Mouse (Mus musculus) liver, embryonic 12.5 days (tissue): Measurements from ENCODE around the gene Hhipl1. TPM values are rescaled to one million over a fixed set of nuclear protein-coding genes. Genes with fewer than 3 reads are reported as not detected.

Source experiments
- ATAC-seq: fragments of 200-750 bp; cut with Nextera tagmentation; 2 replicates; pipeline ENCODE4 v1.8.0; 2017; ENCODE audit warnings: moderate number of reproducible peaks, mild to moderate bottlenecking, moderate library complexity
- H3K27ac ChIP-seq: fragments of 300-500 bp; sonication (generic); 2 replicates; pipeline ENCODE4 v1.5.1; 2016; ENCODE audit warnings: mild to moderate bottlenecking
- H3K27me3 ChIP-seq: fragments of 300-500 bp; sonication (generic); replicated peaks from 2 replicates; pipeline ENCODE4 v1.6.1; 2016; ENCODE audit warnings: mild to moderate bottlenecking, moderate library complexity
- H3K36me3 ChIP-seq: fragments of 300-500 bp; sonication (generic); 2 replicates; pipeline ENCODE4 v1.6.1; 2016; ENCODE audit warnings: mild to moderate bottlenecking, moderate library complexity
- H3K4me1 ChIP-seq: fragments of 300-500 bp; sonication (generic); 2 replicates; pipeline ENCODE4 v1.6.1; 2016
- H3K4me2 ChIP-seq: fragments of 300-500 bp; sonication (generic); 2 replicates; pipeline ENCODE4 v1.6.1; 2016; ENCODE audit warnings: mild to moderate bottlenecking, moderate library complexity
- H3K4me3 ChIP-seq: fragments of 300-500 bp; sonication (generic); 2 replicates; pipeline ENCODE4 v1.5.1; 2016; ENCODE audit warnings: mild to moderate bottlenecking, moderate library complexity
- H3K9ac ChIP-seq: fragments of 300-500 bp; sonication (generic); 2 replicates; pipeline ENCODE4 v1.6.1; 2016; ENCODE audit warnings: mild to moderate bottlenecking, moderate library complexity
- H3K9me3 ChIP-seq: fragments of 300-500 bp; sonication (generic); replicated peaks from 2 replicates; pipeline ENCODE4 v1.6.1; 2016; ENCODE audit warnings: mild to moderate bottlenecking, moderate library complexity
- WGBS: fragments of 180-500 bp; shearing (Covaris S2); methylation state at CpG from one replicate; pipeline ENCODE4 v1.1.7; 2016; ENCODE audit not compliant: insufficient replicate concordance; 5-methylcytosine and 5-hydroxymethylcytosine counted together
- polyA plus RNA-seq: library from polyadenylated mRNA; unstranded; fragments of >200 nt; fragmentation: Nextera tagmentation; extraction: Ambion mirVana; gene quantifications from 2 replicates; pipeline ENCODE4 v1.2.1, GENCODE M21; 2016

Hhipl1 gene
- polyA plus RNA-seq, 1 experiment from 2014 or later = 0.07 TPM

- Histone ChIP-seq H3K4me2 (no peak overlapping the region; the same call in 1 of the 2 replicates), H3K27me3 (peaks cover 73% of the 10 kb centered on the region), H3K4me1 (no peaks in the 10 kb centered on the region), H3K4me3 (no peak overlapping the region), H3K9me3 (no peaks in the 10 kb centered on the region), H3K9ac (no peak overlapping the region), H3K27ac (no peak overlapping the region), H3K36me3 (no peaks in the 10 kb centered on the region)
- 14% methylated on average over 37 of the region's 37 CpGs for WGBS
- no peak for ATAC-seq
Measured at GRCm38 (mm10) chr12:108318499-108318898, 12.4 kb downstream of the Hhipl1 start.

GRCm38 (mm10) chr12:108320096-108320495, 14.0 kb downstream of the Hhipl1 start:
- 10% methylated on average over 8 of the region's 8 CpGs for WGBS

DNA sequence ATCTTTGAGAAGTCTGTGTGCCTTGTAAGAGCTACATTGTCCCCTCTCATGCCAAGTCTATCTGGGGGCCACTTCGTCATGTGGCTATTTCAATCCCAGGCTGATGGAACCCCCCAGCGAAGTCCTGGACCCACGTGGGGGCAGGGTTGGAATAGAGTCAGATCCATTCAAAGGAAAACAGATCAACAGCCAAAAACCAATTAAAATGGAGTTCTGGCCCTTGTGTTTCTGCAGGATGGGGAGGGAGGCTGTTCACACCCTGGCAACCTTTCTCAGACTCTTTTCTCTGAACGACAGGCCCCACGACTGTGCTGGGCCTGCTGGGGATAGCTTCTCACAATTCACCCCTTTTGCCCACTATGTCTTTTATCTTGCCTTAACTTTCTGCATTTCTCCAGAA, 20.3 kb downstream of the Hhipl1 start:
- 40% methylated on average over 5 of the region's 5 CpGs for WGBS

More at GRCm38 (mm10) chr12:108320096-108320495, 14.0 kb downstream of the Hhipl1 start:
- Histone ChIP-seq H3K36me3 (no peaks in the 10 kb centered on the region), H3K4me3 (no peak overlapping the region), H3K27me3 (peaks cover 69% of the 10 kb centered on the region), H3K9ac (no peak overlapping the region), H3K4me1 (no peaks in the 10 kb centered on the region), H3K27ac (no peak overlapping the region), H3K9me3 (no peaks in the 10 kb centered on the region), H3K4me2 (no peak overlapping the region)
- no peak for ATAC-seq

GRCm38 (mm10) chr12:108327889-108328491, 21.9 kb downstream of the Hhipl1 start:
- Histone ChIP-seq H3K4me2 (peak overlapping the region; percentile 55), H3K9me3 (no peaks in the 10 kb centered on the region), H3K27ac (no peak overlapping the region), H3K9ac (no peak overlapping the region; the same call in 1 of the 2 replicates), H3K36me3 (no peaks in the 10 kb centered on the region), H3K27me3 (peaks cover 74% of the 10 kb centered on the region), H3K4me1 (peaks cover 10% of the 10 kb centered on the region), H3K4me3 (peak overlapping the region; percentile 34)
- 4% methylated on average over 66 of the region's 66 CpGs for WGBS
- ATAC-seq = no peak

More for the DNA sequence above, 20.3 kb downstream of the Hhipl1 start:
- ATAC-seq = no peak
- Histone ChIP-seq H3K27ac (no peak overlapping the region), H3K4me2 (no peak overlapping the region), H3K27me3 (peaks cover 73% of the 10 kb centered on the region), H3K4me1 (peaks cover 8% of the 10 kb centered on the region; the same call in 1 of the 2 replicates), H3K36me3 (no peaks in the 10 kb centered on the region), H3K9me3 (no peaks in the 10 kb centered on the region), H3K4me3 (no peak overlapping the region), H3K9ac (no peak overlapping the region)

DNA sequence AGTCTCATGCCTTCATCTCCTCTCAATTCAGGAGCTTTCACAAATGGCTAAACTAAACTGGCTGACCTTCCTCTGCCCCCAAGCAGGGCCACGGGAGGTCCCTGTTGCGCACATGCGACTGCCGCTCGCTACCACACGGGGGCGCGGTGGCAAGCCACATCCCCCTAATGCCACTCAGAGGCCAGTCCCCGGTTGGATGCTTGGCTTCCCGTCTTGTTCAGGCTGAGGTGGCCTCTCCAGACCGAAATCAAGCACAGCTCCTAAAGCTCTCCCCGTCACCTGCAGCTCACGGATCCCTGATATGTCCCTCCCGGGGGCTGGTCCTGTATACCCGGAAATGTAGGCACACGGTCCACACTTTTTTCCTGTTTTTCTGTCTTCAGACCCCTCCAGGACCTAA, 27.0 kb downstream of the Hhipl1 start:
- Histone ChIP-seq H3K4me1 (peaks cover 23% of the 10 kb centered on the region), H3K9ac (no peak overlapping the region), H3K4me2 (peak overlapping the region; percentile 93), H3K4me3 (peak overlapping the region; percentile 59), H3K27ac (no peak overlapping the region), H3K9me3 (no peaks in the 10 kb centered on the region), H3K36me3 (no peaks in the 10 kb centered on the region), H3K27me3 (peaks cover 91% of the 10 kb centered on the region)
- peak; percentile 40 for ATAC-seq
- 2% methylated on average over 16 of the region's 16 CpGs for WGBS

DNA sequence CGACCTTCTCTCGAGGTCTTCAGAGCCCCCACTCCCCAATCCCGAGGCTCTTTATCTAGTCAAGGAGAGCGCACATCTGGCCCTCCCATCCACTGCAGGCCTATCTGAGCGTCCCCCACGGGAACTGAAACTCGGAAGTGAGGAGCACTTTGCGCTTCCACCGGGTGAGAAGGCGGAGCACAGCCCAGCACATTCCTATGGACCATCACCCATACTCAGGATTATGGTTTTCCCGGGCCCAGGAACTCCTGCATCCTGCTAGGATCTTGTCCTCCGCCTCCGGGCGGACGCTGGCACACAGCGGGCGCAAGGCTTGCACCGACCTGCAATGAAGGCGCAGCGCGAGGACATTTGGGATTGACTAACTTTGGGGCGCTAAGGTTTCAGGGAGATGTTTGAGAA, 27.4 kb downstream of the Hhipl1 start:
- no peaks in the 10 kb centered on the region for H3K36me3 ChIP-seq
- peaks cover 91% of the 10 kb centered on the region for H3K27me3 ChIP-seq
- WGBS = 2% methylated on average over 22 of the region's 22 CpGs
- peak; percentile 45 for ATAC-seq
- no peak overlapping the region for H3K9ac ChIP-seq
- H3K4me2 ChIP-seq = peak overlapping the region; percentile 93
- H3K9me3 ChIP-seq = no peaks in the 10 kb centered on the region
- peaks cover 22% of the 10 kb centered on the region for H3K4me1 ChIP-seq
- H3K4me3 ChIP-seq = peak overlapping the region; percentile 59
- H3K27ac ChIP-seq = no peak overlapping the region

DNA sequence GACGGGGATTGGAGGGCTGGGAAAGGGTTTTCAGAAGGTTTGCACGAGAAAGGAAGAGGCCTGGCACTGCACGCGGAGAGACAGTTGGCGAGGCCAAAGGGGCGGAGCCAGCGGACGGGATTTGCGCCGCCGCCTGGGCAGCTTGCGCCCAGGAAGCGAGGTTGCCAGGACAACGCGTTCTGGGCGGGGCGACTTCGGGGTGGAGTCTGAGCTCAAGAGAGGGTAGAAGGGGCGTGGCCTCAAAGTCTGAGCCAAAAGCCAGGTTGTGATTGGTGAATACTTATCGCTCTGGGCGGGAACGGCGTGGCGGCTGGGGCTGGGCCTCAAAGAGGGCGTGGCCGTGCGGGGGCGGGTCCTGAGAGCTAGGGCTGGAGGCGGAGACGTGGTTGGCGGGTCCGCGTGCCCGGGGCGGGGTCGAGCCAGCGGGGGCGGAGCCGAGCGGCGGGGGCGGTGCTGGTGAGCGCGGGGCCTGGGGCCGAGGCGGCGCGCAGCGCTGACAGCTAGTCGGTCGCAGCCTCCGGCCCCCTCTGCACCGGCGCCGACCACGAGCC, 27.9 kb downstream of the Hhipl1 start, which contains the start of gene Cyp46a1:
TSS of gene Cyp46a1 (plus strand) at position 487 of the 551 bp plus-strand sequence.
- H3K4me3 ChIP-seq = peak within 1 kb of the TSS; percentile 59
- no peak within 1 kb of the TSS for H3K27ac ChIP-seq
- H3K36me3 ChIP-seq = no peaks in the 10 kb centered on the region
- H3K9ac ChIP-seq = peak within 1 kb of the TSS; percentile 52; the same call in 1 of the 2 replicates
- H3K9me3 ChIP-seq = no peaks in the 10 kb centered on the region
- WGBS = under 1% methylated on average over 39 of the region's 56 CpGs
- peak within 1 kb of the TSS; percentile 93 for H3K4me2 ChIP-seq
- H3K4me1 ChIP-seq = peaks cover 27% of the 10 kb centered on the region
- H3K27me3 ChIP-seq = peaks cover 91% of the 10 kb centered on the region
- peak; percentile 83 for ATAC-seq

DNA sequence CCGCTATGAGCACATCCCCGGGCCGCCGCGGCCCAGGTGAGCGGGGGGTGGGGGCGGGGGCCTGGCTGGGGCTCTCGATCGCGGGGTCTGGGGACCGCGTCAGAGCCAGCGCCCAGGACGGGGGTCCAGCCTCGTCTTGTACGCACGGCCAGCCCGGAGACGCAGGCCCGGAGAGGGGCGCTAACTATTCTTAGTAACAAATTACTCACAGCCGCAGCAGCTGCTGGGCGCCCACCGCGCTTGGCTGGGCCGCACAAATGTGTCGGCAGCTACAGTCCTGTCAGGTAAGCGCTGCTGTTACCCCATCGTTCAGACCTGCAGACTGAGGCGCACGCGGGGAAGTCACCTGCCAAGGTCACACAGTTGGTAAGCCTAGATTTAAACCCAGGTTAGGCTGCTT, 28.5 kb downstream of the Hhipl1 start:
- Histone ChIP-seq H3K27ac (no peak overlapping the region), H3K9ac (peak overlapping the region; percentile 52; the same call in 1 of the 2 replicates)
- under 1% methylated on average over 32 of the region's 32 CpGs for WGBS

GRCm38 (mm10) chr12:108338572-108339190, 32.6 kb downstream of the Hhipl1 start:
- Histone ChIP-seq H3K27ac (no peak overlapping the region), H3K27me3 (peaks cover 71% of the 10 kb centered on the region), H3K4me2 (0 out of 2 replicates have a peak overlapping the region, but pooled peaks have one; percentile 14), H3K9me3 (no peaks in the 10 kb centered on the region), H3K4me3 (no peak overlapping the region), H3K4me1 (peaks cover 19% of the 10 kb centered on the region), H3K36me3 (no peaks in the 10 kb centered on the region), H3K9ac (no peak overlapping the region)
- ATAC-seq = no peak
- 8% methylated on average over 12 of the region's 14 CpGs for WGBS

More for the DNA sequence above, 28.5 kb downstream of the Hhipl1 start:
- Histone ChIP-seq H3K4me1 (peaks cover 28% of the 10 kb centered on the region), H3K27me3 (peaks cover 91% of the 10 kb centered on the region), H3K36me3 (no peaks in the 10 kb centered on the region), H3K9me3 (no peaks in the 10 kb centered on the region), H3K4me2 (peak overlapping the region; percentile 93), H3K4me3 (peak overlapping the region; percentile 59)
- ATAC-seq = no peak; the same call in 1 of the 2 replicates

DNA sequence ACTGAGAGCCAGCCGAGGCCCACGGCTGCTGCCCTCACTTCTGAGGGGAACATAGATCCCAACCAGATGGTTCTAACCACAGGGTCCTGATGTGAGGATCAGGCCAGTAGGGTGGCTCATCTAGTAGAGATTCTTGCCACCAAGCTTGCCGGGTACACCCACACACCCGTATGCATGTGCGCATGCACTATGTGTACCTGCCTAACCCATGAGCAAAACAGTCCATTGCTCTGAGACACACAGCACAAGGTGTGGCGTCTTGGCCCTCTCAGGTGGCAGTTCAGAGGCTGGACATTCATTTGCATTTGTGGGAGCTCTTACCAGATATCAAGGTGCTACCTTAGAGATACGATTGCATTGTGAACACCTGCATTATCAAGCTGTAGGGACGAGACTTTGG, 42.1 kb downstream of the Hhipl1 start:
- Histone ChIP-seq H3K27me3 (peaks cover 56% of the 10 kb centered on the region), H3K9ac (no peak overlapping the region), H3K9me3 (no peaks in the 10 kb centered on the region), H3K36me3 (no peaks in the 10 kb centered on the region), H3K4me1 (no peaks in the 10 kb centered on the region), H3K4me3 (no peak overlapping the region), H3K27ac (no peak overlapping the region), H3K4me2 (no peak overlapping the region)
- no peak for ATAC-seq
- WGBS = 60% methylated on average over 8 of the region's 8 CpGs

- Histone ChIP-seq H3K9me3 (no peaks in the 10 kb centered on the region), H3K4me2 (no peak overlapping the region), H3K4me3 (no peak overlapping the region), H3K27ac (no peak overlapping the region), H3K27me3 (peaks cover 65% of the 10 kb centered on the region), H3K4me1 (no peaks in the 10 kb centered on the region), H3K36me3 (no peaks in the 10 kb centered on the region), H3K9ac (no peak overlapping the region)
- no peak for ATAC-seq
- 49% methylated on average over 5 of the region's 5 CpGs for WGBS
Measured at GRCm38 (mm10) chr12:108349026-108349425, 43.0 kb downstream of the Hhipl1 start.

DNA sequence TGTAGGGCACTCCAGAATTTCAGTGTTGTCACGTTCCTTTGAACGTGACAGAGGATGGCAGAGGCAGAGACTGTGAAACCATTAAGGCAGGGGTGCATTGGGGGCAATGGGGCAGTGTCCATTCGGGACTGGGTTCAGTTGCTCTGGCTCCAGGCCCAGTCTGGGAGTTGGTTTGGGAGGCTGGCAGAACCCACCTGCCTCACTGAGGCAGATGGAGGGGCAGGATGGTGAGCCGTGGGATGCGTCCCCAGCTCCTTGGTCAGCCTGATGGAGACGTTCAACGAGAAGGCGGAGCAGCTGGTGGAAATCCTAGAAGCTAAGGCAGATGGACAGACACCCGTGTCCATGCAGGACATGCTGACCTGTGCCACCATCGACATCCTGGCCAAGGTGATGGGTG, 44.9 kb downstream of the Hhipl1 start:
- ATAC-seq = no peak
- Histone ChIP-seq H3K9ac (no peak overlapping the region), H3K27ac (no peak overlapping the region), H3K27me3 (peaks cover 77% of the 10 kb centered on the region), H3K4me1 (no peaks in the 10 kb centered on the region), H3K4me3 (no peak overlapping the region), H3K9me3 (no peaks in the 10 kb centered on the region), H3K36me3 (no peaks in the 10 kb centered on the region), H3K4me2 (no peak overlapping the region)
- 68% methylated on average over 10 of the region's 10 CpGs for WGBS
